Mouse (Mus musculus) thymus, adult 2 months (tissue): ENCODE data around the gene Sobp.

Experiments
- CTCF ChIP-seq: fragments of 200-500 bp; IDR thresholded peaks from 2 replicates; pipeline ENCODE4 v1.5.1; 2012; ENCODE audit warnings: mild to moderate bottlenecking, control low read depth, low read length, moderate library complexity, borderline replicate concordance; ENCODE audit not compliant: control insufficient read depth, poor library complexity, insufficient read depth; ENCODE audit errors: extremely low read depth
- POLR2A ChIP-seq: fragments of 200-500 bp; IDR thresholded peaks from 2 replicates; pipeline ENCODE4 v1.6.1; 2012; ENCODE audit warnings: mild to moderate bottlenecking, low read length, control low read depth, moderate library complexity; ENCODE audit not compliant: control insufficient read depth, poor library complexity, insufficient read depth; ENCODE audit errors: extremely low read depth

DNA sequence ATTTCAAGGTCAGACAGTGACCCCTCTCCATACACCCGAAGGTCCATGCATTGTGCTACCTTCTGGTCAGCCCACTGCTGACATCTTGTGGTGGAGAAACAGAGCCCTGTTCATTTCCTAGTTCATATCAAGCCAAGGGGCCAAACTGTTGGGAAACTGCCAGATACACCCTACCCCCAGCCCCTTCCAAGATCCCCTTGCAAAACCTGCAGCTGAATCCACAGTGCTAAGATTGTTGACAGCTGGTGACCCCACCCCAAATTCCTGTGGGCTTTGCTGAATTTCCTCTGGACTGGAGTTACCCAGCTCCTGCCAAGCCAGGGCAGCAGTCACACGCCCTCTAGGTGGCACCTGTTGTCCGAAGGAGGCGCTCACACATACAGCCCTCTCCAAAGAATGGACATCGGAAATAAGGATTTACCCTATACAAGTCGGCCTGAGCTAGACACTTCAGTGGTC lies 186.7 kb downstream of the Sobp start:
- no peak for TF ChIP-seq POLR2A
- no peak for TF ChIP-seq CTCF
